Mouse (Mus musculus) cerebral cortex, adult 2 months (tissue): ENCODE data around the gene Tnfsf13b.

Experiments
- WGBS: fragments of 180-500 bp; shearing (Covaris S2); methylation state at CpG from one replicate; pipeline ENCODE4 v1.1.7; 2018; 5-methylcytosine and 5-hydroxymethylcytosine counted together

The Tnfsf13b gene

GRCm38 (mm10) chr8:10006156-10006985 lies at the start of gene Tnfsf13b:
Gene Tnfsf13b (plus strand): TSS chr8:10006467.
- 78% methylated on average over 16 of the region's 16 CpGs for WGBS

- WGBS, result 84% methylated on average over 4 of the region's 4 CpGs
These were observed 47.9 kb upstream of the Tnfsf13b start for GRCm38 (mm10) chr8:9958338-9958737.

- 91% methylated on average over 2 of the region's 2 CpGs for WGBS
These were observed 46.3 kb upstream of the Tnfsf13b start for GRCm38 (mm10) chr8:9959919-9960318.

GRCm38 (mm10) chr8:9971866-9972265 lies 34.4 kb upstream of the Tnfsf13b start:
- 94% methylated on average over 9 of the region's 9 CpGs for WGBS

- 38% methylated on average over 5 of the region's 5 CpGs for WGBS
These were observed 31.0 kb upstream of the Tnfsf13b start for GRCm38 (mm10) chr8:9975276-9975675.

- under 1% methylated on average over 47 of the region's 47 CpGs for whole genome bisulfite sequencing
These were observed 30.2 kb upstream of the Tnfsf13b start for GRCm38 (mm10) chr8:9975898-9976611.

- WGBS, result 36% methylated on average over 15 of the region's 15 CpGs
These were observed 29.3 kb upstream of the Tnfsf13b start for GRCm38 (mm10) chr8:9977016-9977415.

- WGBS, result under 1% methylated on average over 65 of the region's 68 CpGs
These were observed 28.5 kb upstream of the Tnfsf13b start, which contains the start of the genes Lig4 and Abhd13 for GRCm38 (mm10) chr8:9977573-9978314. Gene Lig4 (minus strand): TSS chr8:9977686. Gene Abhd13 (plus strand): TSS chr8:9977707.

- WGBS, result 31% methylated on average over 18 of the region's 18 CpGs
These were observed 27.6 kb upstream of the Tnfsf13b start for GRCm38 (mm10) chr8:9978475-9979230.

GRCm38 (mm10) chr8:9979746-9980145 lies 26.5 kb upstream of the Tnfsf13b start:
- WGBS, result 65% methylated on average over 1 of the region's 1 CpGs

GRCm38 (mm10) chr8:10004115-10004514 lies 2.2 kb upstream of the Tnfsf13b start:
- 55% methylated on average over 7 of the region's 7 CpGs for WGBS

- 6% methylated on average over 29 of the region's 29 CpGs for WGBS
These were observed 856 bp downstream of the Tnfsf13b start for GRCm38 (mm10) chr8:10006986-10007659.

GRCm38 (mm10) chr8:10007660-10008028 lies 1.4 kb downstream of the Tnfsf13b start:
- WGBS, result 20% methylated on average over 6 of the region's 6 CpGs

- 53% methylated on average over 1 of the region's 1 CpGs for WGBS
These were observed 10.0 kb downstream of the Tnfsf13b start for GRCm38 (mm10) chr8:10016252-10016651.

GRCm38 (mm10) chr8:10017231-10017630 lies 11.0 kb downstream of the Tnfsf13b start:
- 33% methylated on average over 3 of the region's 3 CpGs for WGBS

- WGBS, result 69% methylated on average over 8 of the region's 8 CpGs
These were observed 24.2 kb downstream of the Tnfsf13b start for GRCm38 (mm10) chr8:10030320-10031060.

- WGBS, result 76% methylated on average over 9 of the region's 9 CpGs
These were observed 24.9 kb downstream of the Tnfsf13b start for GRCm38 (mm10) chr8:10031177-10031576.

- WGBS, result 84% methylated on average over 3 of the region's 3 CpGs
These were observed 34.6 kb downstream of the Tnfsf13b start for GRCm38 (mm10) chr8:10040866-10041265.

GRCm38 (mm10) chr8:10043842-10044510 lies 37.7 kb downstream of the Tnfsf13b start:
- 39% methylated on average over 13 of the region's 13 CpGs for WGBS
